Mouse (Mus musculus) midbrain, embryonic 15.5 days (tissue): ENCODE measurements around the gene Adh5. TPM values are rescaled to one million over a fixed set of nuclear protein-coding genes. Genes with fewer than 3 reads are reported as not detected.
A peak's percentile ranks its signal among the peaks of the same experiment; 100 is the strongest.

Experiments used
- ATAC-seq: fragments of 200-750 bp; cut with Nextera tagmentation; replicated peaks from 2 replicates; pipeline ENCODE4 v1.8.0; 2017; ENCODE audit warnings: moderate TSS enrichment
- H3K27ac ChIP-seq: fragments of 300-500 bp; sonication (generic); 2 replicates; pipeline ENCODE4 v1.5.1; 2015; ENCODE audit warnings: mild to moderate bottlenecking, inconsistent platforms
- H3K27me3 ChIP-seq: fragments of 300-500 bp; sonication (generic); replicated peaks from 2 replicates; pipeline ENCODE4 v1.6.1; 2015; ENCODE audit warnings: inconsistent platforms
- H3K36me3 ChIP-seq: fragments of 300-500 bp; sonication (generic); replicated peaks from 2 replicates; pipeline ENCODE4 v1.6.1; 2015; ENCODE audit warnings: inconsistent platforms
- H3K4me1 ChIP-seq: fragments of 300-500 bp; sonication (generic); 2 replicates; pipeline ENCODE4 v1.6.1; 2015; ENCODE audit warnings: inconsistent platforms
- H3K4me2 ChIP-seq: fragments of 300-500 bp; sonication (generic); 2 replicates; pipeline ENCODE4 v1.6.1; 2015; ENCODE audit warnings: inconsistent platforms, mild to moderate bottlenecking, moderate library complexity
- H3K4me3 ChIP-seq: fragments of 300-500 bp; sonication (generic); 2 replicates; pipeline ENCODE4 v1.5.1; 2015; ENCODE audit warnings: mild to moderate bottlenecking, inconsistent platforms
- H3K9ac ChIP-seq: fragments of 300-500 bp; sonication (generic); 2 replicates; pipeline ENCODE4 v1.6.1; 2015; ENCODE audit warnings: mild to moderate bottlenecking, inconsistent platforms
- H3K9me3 ChIP-seq: fragments of 300-500 bp; sonication (generic); 2 replicates; pipeline ENCODE4 v1.6.1; 2016; ENCODE audit warnings: inconsistent platforms
- WGBS: fragments of 180-500 bp; shearing (Covaris S2); methylation state at CpG from one replicate; pipeline ENCODE4 v1.1.7; 2015; ENCODE audit warnings: mixed read lengths; 5-methylcytosine and 5-hydroxymethylcytosine counted together
- polyA plus RNA-seq: library from polyadenylated mRNA; unstranded; fragments of >200 nt; fragmentation: Nextera tagmentation; extraction: Ambion mirVana; gene quantifications from 2 replicates; pipeline ENCODE4 v1.2.1, GENCODE M21; 2015

Gene Adh5
- polyA plus RNA-seq, 1 experiment from 2014 or later, result 194 TPM

DNA sequence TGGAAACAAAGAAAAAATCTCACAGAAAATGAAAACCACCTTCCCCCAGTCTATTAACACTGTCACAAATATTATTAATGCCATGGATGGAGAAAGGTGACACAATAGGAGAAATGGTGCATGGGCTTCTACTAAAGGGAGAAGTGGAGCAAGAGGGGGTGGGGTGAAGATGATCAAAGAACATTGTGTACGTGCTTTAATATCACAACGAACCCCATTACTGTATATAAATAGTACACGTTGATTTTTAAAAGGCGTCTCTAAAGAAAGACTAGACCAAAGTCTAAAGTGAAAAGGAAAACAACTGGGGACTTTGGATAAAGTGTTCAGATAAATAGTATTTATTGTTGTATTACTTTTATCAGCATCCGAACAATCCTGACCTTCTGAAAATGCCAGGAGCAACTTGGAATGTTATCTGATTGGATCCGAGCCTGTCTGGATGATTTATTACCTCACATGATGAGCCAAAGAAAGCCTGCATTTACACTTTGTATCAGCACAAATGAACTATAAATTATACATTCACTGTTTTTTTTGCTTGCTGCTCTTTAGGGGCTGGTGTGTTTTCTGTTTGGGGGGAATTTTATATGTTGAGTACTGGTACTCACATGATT, 12.4 kb upstream of the Adh5 start:
- Histone ChIP-seq H3K9ac (no peak overlapping the region), H3K36me3 (no peaks in the 10 kb centered on the region)
- no peak for ATAC-seq

DNA sequence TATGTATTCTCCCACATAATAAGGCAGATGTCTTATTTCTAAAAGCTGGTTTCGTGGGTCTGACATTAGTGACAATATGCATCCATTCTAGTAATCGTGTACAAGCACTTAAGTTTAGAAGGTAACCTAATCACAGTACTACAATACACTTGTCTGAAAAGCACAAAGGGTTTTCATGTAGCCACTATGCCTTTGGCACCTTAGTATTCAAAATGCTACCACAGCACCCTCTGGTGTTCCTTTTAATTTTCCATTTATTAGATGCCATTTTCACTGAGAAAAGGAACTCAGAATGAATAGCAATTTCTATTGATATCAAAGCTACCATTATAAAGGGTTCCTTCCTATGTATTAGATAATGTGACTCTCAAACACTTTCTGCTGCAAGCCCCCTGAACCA, 11.1 kb upstream of the Adh5 start:
- H3K4me3 ChIP-seq, result no peak overlapping the region
- H3K36me3 ChIP-seq, result no peaks in the 10 kb centered on the region
- no peaks in the 10 kb centered on the region for H3K4me1 ChIP-seq
- no peak overlapping the region for H3K9ac ChIP-seq
- ATAC-seq, result 0 out of 2 replicates have a peak, but pooled peaks have one; percentile 45
- no peaks in the 10 kb centered on the region for H3K9me3 ChIP-seq
- H3K27ac ChIP-seq, result no peak overlapping the region
- no peak overlapping the region for H3K4me2 ChIP-seq
- WGBS, result 70% methylated on average over 2 of the region's 2 CpGs
- no peaks in the 10 kb centered on the region for H3K27me3 ChIP-seq

More for the DNA sequence above, 12.4 kb upstream of the Adh5 start:
- no peak overlapping the region for H3K4me3 ChIP-seq
- no peak overlapping the region for H3K4me2 ChIP-seq
- 89% methylated on average over 6 of the region's 6 CpGs for WGBS
- no peaks in the 10 kb centered on the region for H3K4me1 ChIP-seq
- H3K9me3 ChIP-seq, result no peaks in the 10 kb centered on the region
- no peak overlapping the region for H3K27ac ChIP-seq
- no peaks in the 10 kb centered on the region for H3K27me3 ChIP-seq

DNA sequence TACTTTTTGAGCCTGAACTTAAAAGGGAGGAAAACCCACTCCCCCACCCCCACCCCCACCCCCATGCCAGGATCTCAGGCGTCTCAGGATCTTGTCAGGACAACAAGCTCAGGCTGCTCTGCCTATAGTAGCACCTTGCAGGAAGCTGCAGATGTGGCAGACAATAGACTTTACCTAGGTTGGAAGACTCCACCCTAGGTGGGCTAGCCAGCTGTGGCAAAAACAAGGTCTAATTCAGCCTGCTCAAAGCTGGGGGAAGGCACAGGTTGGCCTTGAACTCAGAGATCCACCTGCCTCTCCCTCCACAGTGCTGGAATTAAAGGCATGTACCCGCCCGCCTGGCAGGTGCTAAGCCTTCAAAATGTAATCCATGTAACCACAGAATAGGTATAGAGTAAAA, 4.2 kb upstream of the Adh5 start:
- Histone ChIP-seq H3K9me3 (no peaks in the 10 kb centered on the region), H3K4me3 (no peak overlapping the region), H3K27ac (no peak overlapping the region), H3K4me1 (peaks cover 5% of the 10 kb centered on the region), H3K9ac (no peak overlapping the region), H3K27me3 (0 out of 2 replicates have a peak, but pooled peaks cover 3% of the 10 kb centered on the region), H3K4me2 (no peak overlapping the region), H3K36me3 (no peaks in the 10 kb centered on the region)
- WGBS, result 84% methylated on average over 3 of the region's 3 CpGs
- ATAC-seq, result no peak

DNA sequence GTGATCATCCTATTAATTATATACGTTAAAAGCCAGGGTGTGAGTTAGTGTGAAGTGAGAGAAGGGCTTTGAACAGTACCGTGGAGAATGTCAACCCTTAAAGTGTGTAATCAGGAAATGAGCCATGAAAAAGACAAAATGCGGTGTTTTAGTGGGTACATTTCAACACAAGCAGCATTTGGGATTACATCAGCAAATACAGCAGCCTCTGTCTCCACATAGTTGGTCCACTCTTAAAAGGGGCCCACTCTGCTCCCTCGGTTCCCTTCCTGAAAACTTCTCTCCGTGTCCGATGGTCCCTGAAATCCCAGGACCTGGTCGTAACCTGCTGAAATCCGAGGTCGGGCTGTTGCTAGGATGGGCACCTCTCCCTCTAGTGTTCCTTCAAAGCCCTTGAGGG, 690 bp upstream of the Adh5 start:
- H3K4me3 ChIP-seq, result peak overlapping the region; percentile 76
- WGBS, result 2% methylated on average over 9 of the region's 9 CpGs
- H3K27ac ChIP-seq, result peak overlapping the region; percentile 89
- peak overlapping the region; percentile 95 for H3K4me2 ChIP-seq
- peaks cover 17% of the 10 kb centered on the region for H3K4me1 ChIP-seq
- peaks cover 10% of the 10 kb centered on the region for H3K36me3 ChIP-seq
- 0 out of 2 replicates have a peak, but pooled peaks cover 3% of the 10 kb centered on the region for H3K27me3 ChIP-seq
- peak overlapping the region; percentile 79 for H3K9ac ChIP-seq
- 0 out of 2 replicates have a peak, but pooled peaks have one; percentile 2 for ATAC-seq
- no peaks in the 10 kb centered on the region for H3K9me3 ChIP-seq

DNA sequence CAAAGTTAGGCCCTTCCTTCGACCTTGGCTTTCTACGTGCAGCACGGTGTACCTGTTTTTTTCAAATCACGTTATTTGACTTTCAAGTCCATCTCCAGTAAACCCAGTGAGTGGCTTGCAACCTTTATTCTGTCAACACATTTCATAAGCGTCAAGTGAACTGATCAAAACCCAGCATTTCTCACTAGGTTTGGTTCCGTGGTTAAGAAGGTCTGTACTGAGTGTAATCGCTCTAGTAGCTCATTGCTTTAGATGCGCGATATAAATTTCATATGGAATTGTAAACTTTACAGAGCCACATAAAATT, 525 bp downstream of the Adh5 start:
- H3K4me3 ChIP-seq, result peak overlapping the region; percentile 76
- no peak; the same call in 1 of the 2 replicates for ATAC-seq

DNA sequence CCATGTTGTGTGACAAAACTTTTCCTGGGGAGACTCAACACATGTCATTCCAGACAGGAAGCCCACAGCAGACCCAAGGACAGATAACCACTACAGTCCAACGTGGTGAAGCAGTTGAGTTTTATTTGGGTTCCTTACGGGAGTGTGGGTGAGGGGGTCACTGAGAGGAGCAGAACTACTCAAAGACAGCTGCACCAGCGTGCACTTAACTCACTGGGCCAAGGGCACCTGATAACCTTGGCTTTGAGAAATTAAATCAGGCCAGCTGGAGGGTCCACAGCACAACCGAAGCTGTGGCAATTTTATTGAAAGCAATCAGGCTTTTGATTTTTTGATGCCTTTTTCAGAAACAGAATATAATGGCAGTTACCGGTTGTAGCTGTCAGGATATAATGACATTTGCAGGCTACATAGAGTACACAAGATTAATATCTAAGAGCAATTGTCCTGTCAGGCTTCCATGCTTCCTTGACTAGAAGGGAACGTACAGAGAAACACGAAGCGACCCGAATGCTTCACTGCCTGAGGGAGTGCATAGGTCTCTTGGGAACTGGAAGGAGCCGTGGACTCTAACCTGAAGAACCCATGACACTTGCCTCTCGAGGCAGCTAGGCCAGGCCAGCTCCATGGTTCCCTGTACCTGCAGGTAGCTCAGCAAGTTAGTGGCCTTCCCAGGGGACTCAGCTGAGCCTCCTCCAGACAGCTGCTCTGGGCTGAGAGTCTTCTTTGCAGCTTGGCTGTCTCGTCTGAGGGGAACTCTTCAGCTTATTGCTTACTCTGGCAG, 5.4 kb downstream of the Adh5 start:
- Histone ChIP-seq H3K27me3 (no peaks in the 10 kb centered on the region), H3K9ac (no peak overlapping the region), H3K4me2 (no peak overlapping the region), H3K9me3 (no peaks in the 10 kb centered on the region), H3K4me3 (no peak overlapping the region), H3K4me1 (peaks cover 12% of the 10 kb centered on the region), H3K36me3 (peaks cover 27% of the 10 kb centered on the region), H3K27ac (no peak overlapping the region)
- WGBS, result 81% methylated on average over 12 of the region's 12 CpGs
- ATAC-seq, result no peak

More for the DNA sequence above, 525 bp downstream of the Adh5 start:
- H3K27me3 ChIP-seq, result 0 out of 2 replicates have a peak, but pooled peaks cover 3% of the 10 kb centered on the region
- peaks cover 10% of the 10 kb centered on the region for H3K36me3 ChIP-seq
- peak overlapping the region; percentile 95 for H3K4me2 ChIP-seq
- peak overlapping the region; percentile 79 for H3K9ac ChIP-seq
- peaks cover 17% of the 10 kb centered on the region for H3K4me1 ChIP-seq
- H3K9me3 ChIP-seq, result no peaks in the 10 kb centered on the region
- WGBS, result 3% methylated on average over 9 of the region's 9 CpGs
- H3K27ac ChIP-seq, result peak overlapping the region; percentile 89

DNA sequence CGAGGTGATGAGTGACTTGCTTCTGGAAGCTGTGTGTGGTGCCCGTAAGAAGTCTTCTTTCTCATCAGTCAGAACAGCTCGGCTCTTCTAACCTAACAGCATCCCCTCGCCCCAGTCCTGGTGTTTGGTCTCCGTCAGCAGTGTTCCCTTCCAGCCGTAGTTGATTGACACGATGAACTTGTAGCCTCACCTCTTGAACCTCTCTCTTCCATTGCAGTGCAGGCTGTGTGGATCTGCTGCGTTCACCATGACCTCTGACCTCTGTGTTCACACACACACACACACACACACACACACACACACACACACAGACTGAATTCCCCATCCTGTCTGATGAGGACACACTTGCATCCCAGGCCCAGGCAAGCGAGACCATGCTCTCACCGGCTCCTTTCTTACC, 9.3 kb downstream of the Adh5 start:
- 92% methylated on average over 10 of the region's 10 CpGs for WGBS
- Histone ChIP-seq H3K36me3 (peaks cover 24% of the 10 kb centered on the region), H3K27ac (no peak overlapping the region), H3K4me2 (no peak overlapping the region), H3K4me3 (no peak overlapping the region), H3K4me1 (no peaks in the 10 kb centered on the region), H3K9me3 (no peaks in the 10 kb centered on the region), H3K27me3 (no peaks in the 10 kb centered on the region), H3K9ac (no peak overlapping the region)
- 0 out of 2 replicates have a peak, but pooled peaks have one; percentile 21 for ATAC-seq

DNA sequence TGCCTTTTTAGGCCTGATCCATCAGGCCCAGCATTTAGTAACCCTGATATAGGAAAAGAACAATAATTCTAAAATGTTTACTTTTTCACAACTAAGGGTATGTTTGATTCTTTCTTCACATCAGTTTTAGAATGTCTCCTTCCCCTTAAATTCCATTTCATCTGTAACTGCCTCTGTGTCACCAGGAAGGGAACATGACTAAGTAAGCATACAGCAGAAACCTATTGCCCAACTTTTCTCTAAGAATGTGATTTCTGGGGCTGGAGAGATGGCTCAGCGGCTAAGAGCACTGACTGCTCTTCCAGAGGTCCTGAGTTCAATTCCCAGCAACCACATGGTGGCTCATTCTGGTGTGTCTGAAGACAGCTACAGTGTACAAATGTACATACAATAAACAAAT, 11.3 kb downstream of the Adh5 start:
- Histone ChIP-seq H3K27ac (no peak overlapping the region), H3K36me3 (peaks cover 42% of the 10 kb centered on the region), H3K4me2 (no peak overlapping the region), H3K9me3 (no peaks in the 10 kb centered on the region), H3K9ac (no peak overlapping the region), H3K27me3 (no peaks in the 10 kb centered on the region), H3K4me1 (no peaks in the 10 kb centered on the region), H3K4me3 (no peak overlapping the region)
- 87% methylated on average over 1 of the region's 1 CpGs for WGBS
- ATAC-seq, result no peak

DNA sequence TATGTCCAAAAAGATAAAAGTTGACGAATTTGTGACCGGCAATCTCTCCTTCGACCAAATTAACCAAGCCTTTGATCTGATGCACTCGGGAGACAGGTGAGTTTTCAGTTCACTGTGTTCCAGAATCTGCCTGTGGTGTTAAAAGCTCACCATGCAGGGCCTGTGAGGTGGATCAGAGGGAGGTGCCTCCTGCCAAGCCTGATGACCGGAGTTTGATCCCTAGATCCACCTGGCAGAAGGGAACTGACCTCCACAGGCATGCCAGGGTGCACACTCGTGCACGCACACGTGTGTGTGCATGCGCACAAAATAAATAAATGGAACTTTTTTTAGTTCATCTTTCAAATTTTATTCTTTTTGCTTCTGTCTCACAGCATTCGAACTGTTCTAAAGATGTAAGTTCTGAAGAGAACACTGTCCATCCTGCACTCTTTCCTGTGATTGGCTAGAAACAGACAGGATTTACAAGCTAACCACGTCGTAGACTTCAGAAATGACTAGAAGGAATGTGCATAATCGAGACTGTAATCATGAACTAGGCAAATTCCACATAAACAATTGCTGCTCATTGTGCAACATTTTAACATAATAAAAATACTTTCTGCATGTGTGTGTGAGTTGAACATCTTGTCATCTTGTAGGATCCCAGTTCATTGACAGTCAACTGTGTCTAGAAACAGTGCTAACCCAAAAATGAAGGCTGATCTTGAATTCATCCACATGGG, 12.0 kb downstream of the Adh5 start:
- no peaks in the 10 kb centered on the region for H3K4me1 ChIP-seq
- ATAC-seq, result no peak
- H3K36me3 ChIP-seq, result peaks cover 47% of the 10 kb centered on the region
- no peaks in the 10 kb centered on the region for H3K27me3 ChIP-seq
- H3K9me3 ChIP-seq, result no peaks in the 10 kb centered on the region
- H3K4me2 ChIP-seq, result no peak overlapping the region
- WGBS, result 94% methylated on average over 13 of the region's 13 CpGs
- H3K9ac ChIP-seq, result no peak overlapping the region
- no peak overlapping the region for H3K4me3 ChIP-seq
- no peak overlapping the region for H3K27ac ChIP-seq

DNA sequence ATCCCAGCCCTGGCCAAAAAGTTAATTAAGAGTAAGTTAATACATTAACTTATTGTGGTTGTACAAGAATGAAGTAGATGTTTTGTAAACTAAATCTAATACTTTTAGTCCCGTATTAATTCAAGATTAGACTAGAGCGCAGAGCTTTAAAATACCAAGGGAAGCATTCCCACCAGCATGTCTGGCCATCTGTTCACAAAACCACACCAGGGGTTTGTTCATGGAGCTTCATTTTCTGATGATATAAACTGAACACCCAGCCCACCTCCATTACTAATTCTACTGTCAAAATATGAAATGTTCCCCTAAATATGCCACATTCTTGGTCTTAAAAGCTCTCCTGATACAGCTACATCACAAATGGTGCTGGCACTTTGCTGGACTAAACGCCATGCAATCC, 15.5 kb downstream of the Adh5 start:
- ATAC-seq, result no peak
- Histone ChIP-seq H3K4me3 (no peak overlapping the region), H3K4me1 (no peaks in the 10 kb centered on the region), H3K9me3 (no peaks in the 10 kb centered on the region), H3K27ac (no peak overlapping the region), H3K9ac (no peak overlapping the region), H3K36me3 (peaks cover 41% of the 10 kb centered on the region), H3K4me2 (no peak overlapping the region), H3K27me3 (no peaks in the 10 kb centered on the region)
- WGBS, result 98% methylated on average over 3 of the region's 3 CpGs

DNA sequence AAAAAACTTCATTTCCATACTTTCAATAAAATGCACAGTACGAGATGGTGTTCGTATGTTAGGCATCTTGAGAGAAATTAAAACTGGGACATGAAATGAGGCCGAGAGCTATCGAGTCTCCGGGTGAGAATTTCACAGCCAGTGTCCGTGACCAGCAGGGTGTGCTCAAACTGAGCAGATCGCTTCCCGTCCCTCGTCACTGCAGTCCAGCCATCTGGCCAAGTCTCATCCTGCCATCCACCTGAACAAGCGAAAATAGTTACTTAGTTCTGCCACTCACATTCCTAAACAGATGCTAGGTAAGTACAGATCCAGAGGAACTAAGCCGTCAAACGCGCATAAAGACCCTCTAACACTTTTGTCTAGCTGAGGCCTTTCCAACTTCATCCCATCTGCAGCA, 17.4 kb downstream of the Adh5 start:
- H3K36me3 ChIP-seq, result peaks cover 42% of the 10 kb centered on the region

DNA sequence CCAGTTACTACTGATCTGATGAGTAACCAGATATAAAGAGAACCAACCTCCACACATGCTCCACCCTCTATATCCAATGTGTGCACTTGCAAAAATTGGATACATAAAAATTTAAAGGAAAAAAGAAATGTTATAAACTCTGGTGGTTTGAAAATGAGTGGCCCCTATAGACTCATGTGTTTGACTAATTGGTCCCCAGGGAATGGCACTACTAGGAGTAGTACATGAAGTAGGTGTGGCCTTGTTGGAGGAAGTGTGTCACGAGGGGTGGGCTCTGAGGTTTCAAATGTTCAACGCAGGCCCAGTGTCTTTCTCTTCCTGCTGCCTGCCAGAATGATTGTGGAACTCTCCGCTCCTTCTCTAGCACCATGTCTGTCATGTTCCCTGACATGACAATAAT, 18.9 kb downstream of the Adh5 start:
- peaks cover 49% of the 10 kb centered on the region for H3K36me3 ChIP-seq
- H3K4me1 ChIP-seq, result no peaks in the 10 kb centered on the region
- no peak overlapping the region for H3K9ac ChIP-seq
- H3K27ac ChIP-seq, result no peak overlapping the region
- no peak for ATAC-seq
- H3K9me3 ChIP-seq, result no peaks in the 10 kb centered on the region
- WGBS, result 76% methylated on average over 3 of the region's 3 CpGs
- no peaks in the 10 kb centered on the region for H3K27me3 ChIP-seq
- H3K4me2 ChIP-seq, result no peak overlapping the region
- H3K4me3 ChIP-seq, result no peak overlapping the region

More for the DNA sequence above, 17.4 kb downstream of the Adh5 start:
- WGBS, result 84% methylated on average over 13 of the region's 13 CpGs
- no peak overlapping the region for H3K9ac ChIP-seq
- no peaks in the 10 kb centered on the region for H3K27me3 ChIP-seq
- no peak for ATAC-seq
- H3K4me3 ChIP-seq, result no peak overlapping the region
- H3K4me2 ChIP-seq, result no peak overlapping the region
- no peaks in the 10 kb centered on the region for H3K9me3 ChIP-seq
- H3K4me1 ChIP-seq, result no peaks in the 10 kb centered on the region
- no peak overlapping the region for H3K27ac ChIP-seq
